Mouse (Mus musculus): ENCODE results near the gene Bbs4. TPM values are rescaled to one million over a fixed set of nuclear protein-coding genes. Genes with fewer than 3 reads are reported as not detected.

The Bbs4 gene
- total and polyA plus RNA-seq, 3 experiments, result 2.6 to 4.5 (median 4.0) TPM

DNA sequence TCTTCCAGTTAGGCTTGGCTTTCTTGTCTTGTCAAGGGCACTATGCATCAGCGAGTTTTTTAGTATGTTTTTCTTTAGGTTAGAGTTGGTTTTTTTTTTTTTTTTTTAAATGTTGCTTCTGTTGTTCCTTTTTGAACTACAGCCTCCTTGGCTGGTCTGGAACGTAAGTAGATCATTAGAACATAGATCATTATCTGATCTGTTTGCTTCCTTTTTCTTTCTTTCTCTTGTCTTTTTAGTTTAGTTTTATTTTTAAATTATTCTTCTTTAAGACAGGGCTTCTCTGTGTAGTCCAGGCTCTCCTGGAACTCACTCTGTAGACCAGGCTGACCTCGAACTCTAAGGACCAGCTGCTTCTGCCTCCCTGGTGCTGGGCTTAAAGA is 60.8 kb downstream of the Bbs4 start:
- Histone ChIP-seq H3K9ac (ENCODE audit: insufficient read depth, low read depth) (peak overlapping the region; percentile 60), H3K27ac (ENCODE audit: insufficient read depth, low read depth) (no peak overlapping the region), H3K36me3 (replicated peaks in 1 of 2; ENCODE audit: control insufficient read depth in 1 of 2, insufficient read depth in 1 of 2, low read length in 1 of 2) (peaks cover 0 to 29% of the 10 kb centered on the region in 2 experiments), H3K9me3 (replicated peaks; ENCODE audit: low read length) (no peaks in the 10 kb centered on the region), H3K4me2 (ENCODE audit: insufficient read depth, low read depth, poor library complexity, severe bottlenecking) (peak overlapping the region; percentile 85), H3K4me1 (ENCODE audit: control insufficient read depth in 1 of 2, insufficient read depth in 2 of 2) (peaks cover 8 to 42% of the 10 kb centered on the region in 2 experiments), H3K79me2 (replicated peaks; ENCODE audit: control insufficient read depth, extremely low read depth, insufficient read depth, poor library complexity, severe bottlenecking) (peaks cover 16% of the 10 kb centered on the region), H3K27me3 (replicated peaks) (no peaks in the 10 kb centered on the region), H3K4me3 (replicated peaks in 1 of 3; ENCODE audit: low read depth in 2 of 3, low read length in 2 of 3, poor library complexity in 1 of 3) (peak overlapping the region; percentile 80 to 100 (median 88))
- in situ Hi-C loops (cut with MboI; ENCODE audit: low pct_ligation_motif_present, low pct_unique_long_range_greater_than_20kb, low sequenced_read_pairs), result loop anchor here (25.0 kb wide), 1 partner anchor 730 kb away; the partner anchor contains the start of gene Cd276
- no peak for TF ChIP-seq TCF12 (IDR thresholded peaks at IDR 0.05; ENCODE audit: low read depth, low read length)
- TF ChIP-seq ZNF384 (IDR thresholded peaks at IDR 0.05; ENCODE audit: low read depth, low read length), result peak; percentile 11; the same call in 1 of the 2 replicates
- TF ChIP-seq MAFK (IDR thresholded peaks at IDR 0.05; ENCODE audit: insufficient replicate concordance, low read length), result no peak
- TF ChIP-seq ZC3H11A (IDR thresholded peaks at IDR 0.05; ENCODE audit: low read depth, low read length), result no peak
- dilution Hi-C loops (cut with MboI; ENCODE audit: extremely low pct_ligation_motif_present, extremely low pct_unique_long_range_greater_than_20kb, low sequenced_read_pairs), result no loop called here
- DNase-seq (ENCODE audit: extremely low read depth), result no peak

GRCm38 (mm10) chr9:59291688-59292492 is 61.4 kb downstream of the Bbs4 start:
- H3K4me3 ChIP-seq (replicated peaks in 1 of 3; ENCODE audit: low read depth in 2 of 3, low read length in 2 of 3, poor library complexity in 1 of 3), result peak overlapping the region; percentile 80 to 100 (median 88)
- in situ Hi-C loops (cut with MboI; ENCODE audit: low pct_ligation_motif_present, low pct_unique_long_range_greater_than_20kb, low sequenced_read_pairs), result loop anchor here (25.0 kb wide), 1 partner anchor 730 kb away; the partner anchor contains the start of gene Cd276
- peaks cover 14% of the 10 kb centered on the region for H3K79me2 ChIP-seq (replicated peaks; ENCODE audit: control insufficient read depth, extremely low read depth, insufficient read depth, poor library complexity, severe bottlenecking)
- peak overlapping the region; percentile 85 for H3K4me2 ChIP-seq (ENCODE audit: insufficient read depth, low read depth, poor library complexity, severe bottlenecking)
- peak; percentile 35 for DNase-seq (ENCODE audit: extremely low read depth)
- H3K36me3 ChIP-seq (replicated peaks in 1 of 2; ENCODE audit: control insufficient read depth in 1 of 2, insufficient read depth in 1 of 2, low read length in 1 of 2), result peaks cover 0 to 25% of the 10 kb centered on the region in 2 experiments
- H3K27me3 ChIP-seq (replicated peaks), result no peaks in the 10 kb centered on the region
- dilution Hi-C loops (cut with MboI; ENCODE audit: extremely low pct_ligation_motif_present, extremely low pct_unique_long_range_greater_than_20kb, low sequenced_read_pairs), result no loop called here
- peak overlapping the region; percentile 60 for H3K9ac ChIP-seq (ENCODE audit: insufficient read depth, low read depth)
- H3K4me1 ChIP-seq (ENCODE audit: control insufficient read depth in 1 of 2, insufficient read depth in 2 of 2), result peaks cover 8 to 42% of the 10 kb centered on the region in 2 experiments
- H3K27ac ChIP-seq (ENCODE audit: insufficient read depth, low read depth), result 0 out of 2 replicates have a peak overlapping the region, but pooled peaks have one; percentile 27
- TF ChIP-seq USF2 (conservative IDR thresholded peaks at IDR 0.05; ENCODE audit: low read depth, low read length) (no peak), ZNF384 (IDR thresholded peaks at IDR 0.05; ENCODE audit: low read depth, low read length) (no peak), MYC (IDR thresholded peaks at IDR 0.05; ENCODE audit: low read depth, low read length) (0 out of 2 replicates have a peak, but pooled peaks have one; percentile 25), UBTF (IDR thresholded peaks at IDR 0.05; ENCODE audit: low read depth, low read length) (no peak; the same call in 1 of the 2 replicates), SIN3A (IDR thresholded peaks at IDR 0.05; ENCODE audit: low read length) (peak; percentile 67; the same call in 1 of the 2 replicates), RCOR1 (conservative IDR thresholded peaks at IDR 0.05; ENCODE audit: low read depth, low read length) (no peak), KAT2A (IDR thresholded peaks at IDR 0.05; ENCODE audit: insufficient replicate concordance, low read length) (0 out of 2 replicates have a peak, but pooled peaks have one; percentile 40), PAX5 (IDR thresholded peaks at IDR 0.05; ENCODE audit: low read length) (no peak), E2F4 (IDR thresholded peaks at IDR 0.05; ENCODE audit: insufficient replicate concordance, low read depth, low read length) (no peak; the same call in 1 of the 2 replicates), NRF1 (IDR thresholded peaks at IDR 0.05; ENCODE audit: low read depth, low read length) (no peak), USF1 (IDR thresholded peaks at IDR 0.05; ENCODE audit: low read depth, low read length) (no peak), MAFK (IDR thresholded peaks at IDR 0.05; ENCODE audit: insufficient replicate concordance, low read length) (peak; percentile 32; the same call in 1 of the 2 replicates), JUN (IDR thresholded peaks at IDR 0.05; ENCODE audit: insufficient read depth, low read depth, low read length) (no peak; the same call in 1 of the 2 replicates), CHD1 (IDR thresholded peaks at IDR 0.05; ENCODE audit: low read depth, low read length) (no peak), EP300 (IDR thresholded peaks at IDR 0.05; ENCODE audit: low read length) (no peak), NELFE (IDR thresholded peaks at IDR 0.05; ENCODE audit: low read depth, low read length) (no peak), POLR2A (IDR thresholded peaks at IDR 0.05; ENCODE audit: low read depth, low read length) (no peak), RAD21 (IDR thresholded peaks at IDR 0.05; ENCODE audit: low read depth, low read length) (no peak), MAX (IDR thresholded peaks at IDR 0.05; ENCODE audit: low read length) (peak; percentile 10; the same call in 1 of the 2 replicates), CHD2 (IDR thresholded peaks at IDR 0.05; ENCODE audit: low read length) (no peak), TCF12 (IDR thresholded peaks at IDR 0.05; ENCODE audit: low read depth, low read length) (no peak), ZKSCAN1 (IDR thresholded peaks at IDR 0.05; ENCODE audit: borderline replicate concordance, low read depth, low read length) (no peak), CTCF (conservative IDR thresholded peaks at IDR 0.05 in 1 of 2, IDR thresholded peaks at IDR 0.05 in 1 of 2; ENCODE audit: low read depth in 2 of 2, low read length in 2 of 2) (no peak), GABPA (IDR thresholded peaks at IDR 0.05; ENCODE audit: insufficient replicate concordance, low read depth, low read length) (0 out of 2 replicates have a peak, but pooled peaks have one; percentile 2), JUND (conservative IDR thresholded peaks at IDR 0.05; ENCODE audit: low read depth, low read length) (0 out of 2 replicates have a peak, but pooled peaks have one; percentile 10), BHLHE40 (IDR thresholded peaks at IDR 0.05; ENCODE audit: low read depth, low read length) (no peak), ELF1 (IDR thresholded peaks at IDR 0.05; ENCODE audit: low read depth, low read length) (no peak), ZMIZ1 (IDR thresholded peaks at IDR 0.05; ENCODE audit: low read depth, low read length) (no peak)
- no peaks in the 10 kb centered on the region for H3K9me3 ChIP-seq (replicated peaks; ENCODE audit: low read length)

All from CH12.LX (cell line).